In genomic region chr10:38880642-38881187, GRCm38 (mm10) we compare ENCODE assay signal across 16 mouse cellular contexts. TPM values are rescaled to one million over a fixed set of nuclear protein-coding genes. Genes with fewer than 3 reads are reported as not detected.
A peak's percentile ranks its signal among the peaks of the same experiment; 100 is the strongest.
DNase-seq lines count a peak whose midpoint lies in the region; ATAC-seq lines count a peak whose summit lies in the region.
"Had no signal": no experiment of that assay in that cellular context is flagged by ENCODE, and none has a peak within 500 bp of the region (broad histone marks: within the 10 kb centered on the region; RNA-seq: fewer than 3 reads in every experiment).

No protein-coding gene starts in this region.

- peak; percentile 40 for DNase-seq in heart, adult 8-10 months (ENCODE audit: low spot score)
- DNase-seq in limb, embryonic 10.5 days (ENCODE audit: low spot score): no peak
- peak; percentile 18 for DNase-seq in thymus, postnatal 0 days (ENCODE audit: low spot score)
- no peak for DNase-seq in urinary bladder, adult 2 months (ENCODE audit: low spot score)
- DNase-seq in right cerebral cortex, postnatal 4 days: no peak
- DNase-seq: adrenal gland, postnatal 25 days; cerebellum, adult 11 months had no signal

- H3K4me3 ChIP-seq in heart, embryonic 11.5 days (ENCODE audit: low read depth, low read length): no peak overlapping the region
- no peak overlapping the region for H3K4me3 ChIP-seq in limb, embryonic 12.5 days (replicated peaks)
- H3K4me3 ChIP-seq in limb, embryonic 10.5 days: no peak overlapping the region
- H3K4me3 ChIP-seq: hindbrain, embryonic 13.5 days; liver, embryonic 12.5 days; megakaryocyte, embryonic 14.5 days had no signal

- H3K4me1 ChIP-seq in heart, embryonic 11.5 days (ENCODE audit: control insufficient read depth, insufficient read depth, low read length): no peaks in the 10 kb centered on the region
- H3K4me1 ChIP-seq in limb, embryonic 12.5 days (replicated peaks): 0 out of 2 replicates have a peak, but pooled peaks cover 4% of the 10 kb centered on the region
- H3K4me1 ChIP-seq in limb, embryonic 10.5 days: peaks cover 14% of the 10 kb centered on the region
- H3K4me1 ChIP-seq: hindbrain, embryonic 13.5 days; liver, embryonic 12.5 days had no signal

- no peaks in the 10 kb centered on the region for H3K27me3 ChIP-seq in heart, embryonic 11.5 days (ENCODE audit: control insufficient read depth, insufficient read depth, low read length)
- H3K27me3 ChIP-seq in limb, embryonic 12.5 days: no peaks in the 10 kb centered on the region
- H3K27me3 ChIP-seq in limb, embryonic 10.5 days (ENCODE audit: low read depth, poor library complexity, severe bottlenecking): no peaks in the 10 kb centered on the region
- H3K27me3 ChIP-seq: hindbrain, embryonic 13.5 days; liver, embryonic 12.5 days; megakaryocyte, embryonic 14.5 days had no signal

- no peaks in the 10 kb centered on the region for H3K36me3 ChIP-seq in heart, embryonic 11.5 days (ENCODE audit: control insufficient read depth, insufficient read depth, low read length)
- no peaks in the 10 kb centered on the region for H3K36me3 ChIP-seq in limb, embryonic 12.5 days
- no peaks in the 10 kb centered on the region for H3K36me3 ChIP-seq in limb, embryonic 10.5 days
- H3K36me3 ChIP-seq: hindbrain, embryonic 13.5 days; liver, embryonic 12.5 days had no signal

- no peaks in the 10 kb centered on the region for H3K9me3 ChIP-seq in heart, embryonic 11.5 days (replicated peaks; ENCODE audit: control insufficient read depth, low read length)
- no peaks in the 10 kb centered on the region for H3K9me3 ChIP-seq in limb, embryonic 12.5 days
- no peaks in the 10 kb centered on the region for H3K9me3 ChIP-seq in limb, embryonic 10.5 days (replicated peaks)
- H3K9me3 ChIP-seq: hindbrain, embryonic 13.5 days; liver, embryonic 12.5 days; megakaryocyte, embryonic 14.5 days had no signal

- no peak overlapping the region for H3K9ac ChIP-seq in heart, embryonic 11.5 days (ENCODE audit: low read depth, low read length)
- no peak overlapping the region for H3K9ac ChIP-seq in limb, embryonic 12.5 days (replicated peaks)
- H3K9ac ChIP-seq: hindbrain, embryonic 13.5 days; liver, embryonic 12.5 days had no signal

- 62% methylated on average over 7 of the region's 7 CpGs for WGBS in heart, embryonic 11.5 days (ENCODE audit: insufficient replicate concordance)
- WGBS in limb, embryonic 12.5 days: 71% methylated on average over 7 of the region's 7 CpGs
- 79% methylated on average over 7 of the region's 7 CpGs for WGBS in limb, embryonic 10.5 days

- no peak overlapping the region for H3K4me2 ChIP-seq in heart, embryonic 11.5 days
- no peak overlapping the region for H3K4me2 ChIP-seq in limb, embryonic 12.5 days
- H3K4me2 ChIP-seq: hindbrain, embryonic 13.5 days; liver, embryonic 12.5 days had no signal

- H3K27ac ChIP-seq in heart, embryonic 11.5 days (ENCODE audit: low read depth, low read length): no peak overlapping the region
- H3K27ac ChIP-seq in limb, embryonic 12.5 days: 0 out of 2 replicates have a peak overlapping the region, but pooled peaks have one; percentile 5
- H3K27ac ChIP-seq in limb, embryonic 10.5 days: no peak overlapping the region
- H3K27ac ChIP-seq: hindbrain, embryonic 13.5 days; liver, embryonic 12.5 days had no signal

- no peak for ATAC-seq in heart, embryonic 11.5 days (replicated peaks; ENCODE audit: insufficient number of reproducible peaks, low FRiP score, low TSS enrichment)
- no peak for ATAC-seq in limb, embryonic 12.5 days (ENCODE audit: insufficient number of reproducible peaks, insufficient read depth, low FRiP score, low TSS enrichment, low read depth)
- peak; percentile 47 for ATAC-seq in activated CD4-positive, CD25-positive, alpha-beta regulatory T cell, adult 4 months
- ATAC-seq: liver, embryonic 12.5 days had no signal

RNA-seq across cellular contexts. Expression of gene Rfpl4b, which starts 59.1 kb away (rescaled TPM):
- total RNA-seq in heart, adult 8-10 months (2022): not detected
- not detected in 2 replicates for polyA plus RNA-seq in heart, embryonic 11.5 days (2014; fragmentation: Nextera tagmentation; extraction: Ambion mirVana)
- not detected in 2 replicates for polyA plus RNA-seq in limb, embryonic 12.5 days (2016; fragmentation: Nextera tagmentation; extraction: Ambion mirVana)
- not detected in 2 replicates for polyA plus RNA-seq in limb, embryonic 10.5 days (2016; fragmentation: Nextera tagmentation; extraction: Ambion mirVana)
- polyA plus RNA-seq in activated CD4-positive, CD25-positive, alpha-beta regulatory T cell, adult 4 months (2017; shearing (Covaris generic)): not detected
- not detected in 2 replicates for polyA plus RNA-seq in thymus, postnatal 0 days (2015; fragmentation: Nextera tagmentation; extraction: Ambion mirVana)
- not detected in 2 replicates for polyA plus RNA-seq in urinary bladder, adult 2 months (2012; rRNA removed)
- total RNA-seq: adrenal gland, postnatal 25 days; gastrocnemius, adult 8-10 months; layer of hippocampus, adult 18-20 months had no signal
- polyA plus RNA-seq: forebrain, embryonic 11.5 days; hindbrain, embryonic 13.5 days; liver, embryonic 12.5 days had no signal

Comparison
In these comparisons a context has a peak if more than half of its experiments do, and no peak if none do; other contexts are left out.
1. DNase-seq: peak in heart, adult 8-10 months (single experiment) and thymus, postnatal 0 days (single experiment); none in limb, embryonic 10.5 days (single experiment), urinary bladder, adult 2 months (single experiment) and right cerebral cortex, postnatal 4 days (single experiment).